Mouse (Mus musculus) lung, adult 2 months (tissue): Measurements from ENCODE around the gene Fbxo44. TPM values are rescaled to one million over a fixed set of nuclear protein-coding genes. Genes with fewer than 3 reads are reported as not detected.

Experiments
- DNase-seq: peaks from one replicate; pipeline ENCODE4 v3.0.0; 2022
- H3K4me1 ChIP-seq: fragments of 200-500 bp; 2 replicates; pipeline ENCODE4 v1.6.1; 2011; ENCODE audit warnings: low read length; ENCODE audit not compliant: control insufficient read depth, insufficient read depth
- H3K4me3 ChIP-seq: fragments of 200-500 bp; replicated peaks from 2 replicates; pipeline ENCODE3; 2011; ENCODE audit warnings: low read depth, mild to moderate bottlenecking, control low read depth, low read length; ENCODE audit errors: extremely low read depth
- CTCF ChIP-seq: fragments of 200-500 bp; IDR thresholded peaks from 2 replicates; pipeline ENCODE4 v1.5.1; 2011; ENCODE audit warnings: mild to moderate bottlenecking, low read length, control low read depth; ENCODE audit not compliant: insufficient read depth
- POLR2A ChIP-seq: fragments of 200-500 bp; IDR thresholded peaks from 2 replicates; pipeline ENCODE4 v1.6.1; 2011; ENCODE audit warnings: low read depth, mild to moderate bottlenecking, control low read depth, low read length, borderline replicate concordance; ENCODE audit errors: extremely low read depth
- WGBS: fragments of 180-500 bp; shearing (Covaris S2); methylation state at CpG from one replicate; pipeline ENCODE4 v1.1.7; 2018; 5-methylcytosine and 5-hydroxymethylcytosine counted together
- polyA plus RNA-seq: library from polyadenylated mRNA; depleted of rRNA; stranded (reverse); fragments of >200 nt; gene quantifications from 2 replicates; pipeline ENCODE4 v1.2.3, GENCODE M21; 2012

The Fbxo44 gene
- polyA plus RNA-seq, 1 experiment = 21.5 TPM

GRCm38 (mm10) chr4:148165551-148165950, 5.3 kb upstream of the Fbxo44 start:
- no peak overlapping the region for H3K4me3 ChIP-seq
- WGBS = 13% methylated on average over 17 of the region's 17 CpGs
- TF ChIP-seq CTCF (no peak), POLR2A (no peak)
- no peaks in the 10 kb centered on the region; the same call in 1 of the 2 replicates for H3K4me1 ChIP-seq
- DNase-seq = no peak

DNA sequence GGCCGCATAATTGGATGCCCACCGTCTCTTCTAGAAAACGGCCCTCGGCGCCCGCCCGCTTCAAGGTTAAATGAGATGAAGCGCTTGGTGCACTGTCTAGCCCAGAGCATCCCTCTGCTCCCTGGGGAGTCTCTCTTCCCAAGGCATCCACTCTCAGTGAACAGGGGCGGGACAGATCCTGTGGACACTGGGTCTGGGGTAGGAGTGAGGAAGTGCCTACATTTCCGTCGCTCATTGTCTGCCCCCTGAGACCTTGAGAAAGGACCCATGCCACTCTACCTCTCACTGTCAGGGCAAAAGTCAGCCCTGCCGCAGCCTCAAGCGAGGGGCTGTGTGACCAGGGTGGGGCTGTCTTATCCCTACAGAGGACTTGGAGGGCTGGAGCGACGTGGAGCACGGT, 4.2 kb upstream of the Fbxo44 start:
- H3K4me3 ChIP-seq = no peak overlapping the region
- 3% methylated on average over 16 of the region's 16 CpGs for WGBS
- no peak for TF ChIP-seq CTCF
- no peak for TF ChIP-seq POLR2A
- DNase-seq = no peak
- no peaks in the 10 kb centered on the region; the same call in 1 of the 2 replicates for H3K4me1 ChIP-seq

DNA sequence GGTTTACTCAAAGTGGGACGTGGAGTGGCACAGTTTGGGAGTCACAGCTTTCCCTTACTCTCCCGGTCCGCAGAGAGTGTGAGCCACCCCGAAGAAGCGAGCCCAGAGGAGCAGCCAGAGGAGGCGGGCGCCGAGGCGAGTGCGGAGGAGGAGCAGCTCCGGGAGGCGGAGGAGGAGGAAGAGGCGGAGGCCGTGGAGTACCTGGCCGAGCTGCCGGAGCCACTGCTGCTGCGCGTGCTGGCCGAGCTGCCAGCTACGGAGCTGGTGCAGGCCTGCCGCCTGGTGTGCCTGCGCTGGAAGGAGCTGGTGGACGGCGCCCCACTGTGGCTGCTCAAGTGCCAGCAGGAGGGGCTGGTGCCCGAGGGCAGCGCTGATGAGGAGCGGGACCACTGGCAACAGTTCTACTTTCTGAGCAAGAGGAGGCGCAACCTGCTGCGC, 3.7 kb upstream of the Fbxo44 start:
- WGBS = under 1% methylated on average over 28 of the region's 29 CpGs
- Histone ChIP-seq H3K4me3 (peak overlapping the region; percentile 10), H3K4me1 (no peaks in the 10 kb centered on the region; the same call in none of the 2 replicates)
- TF ChIP-seq CTCF (peak; percentile 60), POLR2A (no peak)
- DNase-seq = peak; percentile 74

GRCm38 (mm10) chr4:148159544-148160435, 492 bp downstream of the Fbxo44 start:
- TF ChIP-seq POLR2A (peak; percentile 58; the same call in 1 of the 2 replicates), CTCF (no peak)
- peak; percentile 91 for DNase-seq
- 1% methylated on average over 52 of the region's 55 CpGs for whole genome bisulfite sequencing
- H3K4me3 ChIP-seq = peak overlapping the region; percentile 56
- H3K4me1 ChIP-seq = no peaks in the 10 kb centered on the region; the same call in none of the 2 replicates

DNA sequence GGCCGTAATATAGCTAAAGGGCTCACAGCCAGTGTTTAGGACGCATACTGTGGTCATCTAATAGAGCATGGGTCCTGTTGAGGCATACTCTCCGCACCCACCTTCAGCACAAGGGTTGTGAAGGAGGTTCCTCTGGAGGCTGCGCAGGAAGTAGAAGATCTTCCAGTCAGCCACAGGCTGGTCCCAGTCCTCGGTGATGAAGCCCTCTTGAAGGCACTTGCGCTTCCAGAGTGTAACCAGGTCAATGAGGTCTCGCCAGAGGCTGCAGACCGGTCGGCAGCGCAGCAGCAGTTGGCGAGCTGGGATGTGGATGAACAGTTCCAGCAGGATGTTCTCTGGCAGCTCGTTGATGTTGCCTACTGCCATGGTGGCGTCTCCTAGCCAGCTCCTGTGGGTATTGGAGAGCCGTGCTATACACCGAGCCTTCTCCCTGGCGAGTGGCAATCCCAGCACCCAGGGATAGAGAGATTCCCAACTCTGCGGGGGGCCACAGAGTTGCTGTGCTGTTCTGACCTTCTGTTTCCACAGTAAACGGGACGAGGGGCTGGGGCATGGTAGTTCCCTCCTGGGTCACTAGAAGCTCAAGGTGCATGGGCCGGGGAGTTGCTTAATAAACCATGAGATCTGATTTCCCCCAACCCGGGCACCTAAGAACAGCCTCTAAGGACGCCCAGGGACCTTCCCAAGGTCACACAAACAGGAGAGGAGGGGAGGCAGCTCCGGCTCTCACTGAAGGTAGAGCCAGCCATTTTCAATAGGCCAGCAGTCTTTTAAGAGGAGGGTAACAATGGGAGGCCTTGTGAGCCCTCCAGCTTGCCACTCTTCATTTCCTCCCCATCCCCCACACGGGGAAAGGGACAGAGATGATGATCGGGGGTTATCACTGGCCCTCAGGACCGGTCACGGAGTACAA, 1.6 kb downstream of the Fbxo44 start:
- Histone ChIP-seq H3K4me3 (peak overlapping the region; percentile 42), H3K4me1 (no peaks in the 10 kb centered on the region; the same call in 1 of the 2 replicates)
- TF ChIP-seq CTCF (no peak), POLR2A (no peak)
- 48% methylated on average over 27 of the region's 27 CpGs for WGBS
- no peak for DNase-seq

DNA sequence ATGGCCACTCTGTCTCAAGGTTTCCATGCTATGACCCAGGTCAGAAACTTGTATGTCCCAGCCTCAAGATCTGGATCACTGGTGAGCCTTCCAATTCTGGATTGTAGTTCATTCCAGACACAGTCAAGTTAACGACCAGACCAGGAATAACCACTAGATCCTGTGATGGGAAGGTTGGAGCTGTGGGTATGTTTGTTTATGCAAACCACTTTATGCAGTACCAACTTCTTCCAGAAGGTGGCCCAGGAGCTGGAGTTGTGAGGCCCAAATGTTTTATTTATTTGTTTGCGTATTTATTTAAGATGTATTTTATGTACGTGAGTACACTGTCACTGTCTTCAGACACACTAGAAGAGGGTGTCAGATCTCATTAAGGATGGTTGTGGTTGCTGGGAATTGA, 5.3 kb downstream of the Fbxo44 start:
- no peak overlapping the region for H3K4me3 ChIP-seq
- DNase-seq = no peak
- TF ChIP-seq CTCF (0 out of 2 replicates have a peak, but pooled peaks have one; percentile 7), POLR2A (no peak)
- peaks cover 3% of the 10 kb centered on the region; the same call in 1 of the 2 replicates for H3K4me1 ChIP-seq
- WGBS = 49% methylated on average over 3 of the region's 3 CpGs

DNA sequence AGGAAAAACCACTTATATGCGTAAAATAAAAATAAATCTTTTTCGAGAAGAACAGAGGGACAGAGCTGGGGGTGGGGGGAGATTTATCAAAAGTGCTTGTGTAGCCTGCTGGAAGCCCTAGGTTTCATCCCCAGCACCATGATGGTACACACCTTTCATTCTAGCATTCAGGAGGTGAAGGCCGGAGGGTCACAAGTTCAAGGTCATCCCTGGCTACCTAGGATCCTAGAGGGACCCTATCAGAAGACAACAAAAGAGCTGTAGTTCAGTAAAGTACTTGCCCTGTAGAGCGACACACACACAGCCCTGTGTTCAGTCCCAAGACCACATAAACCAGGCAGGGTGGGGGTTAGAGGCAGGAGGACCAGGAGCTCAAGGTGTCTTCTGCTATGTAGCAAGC, 6.3 kb downstream of the Fbxo44 start:
- DNase-seq = no peak
- TF ChIP-seq POLR2A (no peak), CTCF (no peak)
- WGBS = 82% methylated on average over 4 of the region's 4 CpGs
- Histone ChIP-seq H3K4me1 (peaks cover 5% of the 10 kb centered on the region; the same call in 1 of the 2 replicates), H3K4me3 (no peak overlapping the region)

DNA sequence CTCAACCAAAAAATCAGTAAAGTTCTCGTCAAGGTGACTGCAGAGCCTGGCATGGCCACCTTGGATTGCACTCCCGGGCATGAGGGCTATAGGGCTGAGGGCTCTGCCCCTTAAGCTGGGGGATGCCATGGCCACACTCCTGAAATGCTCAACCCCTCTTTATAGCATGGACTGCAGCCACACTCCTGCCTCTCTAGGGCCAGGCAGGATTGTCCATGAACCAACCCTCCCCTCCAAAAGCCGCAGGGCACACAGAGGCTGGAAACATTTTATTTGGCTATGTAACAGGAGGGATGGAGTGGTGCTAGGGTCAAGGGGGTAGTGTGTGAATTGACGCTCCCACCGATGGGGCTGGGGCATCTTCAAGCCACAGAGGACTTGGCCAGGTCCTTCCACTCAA, 7.7 kb downstream of the Fbxo44 start:
- no peak for TF ChIP-seq CTCF
- TF ChIP-seq POLR2A = no peak
- Histone ChIP-seq H3K4me1 (peaks cover 5% of the 10 kb centered on the region; the same call in 1 of the 2 replicates), H3K4me3 (no peak overlapping the region)
- WGBS = 88% methylated on average over 5 of the region's 5 CpGs
- no peak for DNase-seq

GRCm38 (mm10) chr4:148151267-148152168, 8.8 kb downstream of the Fbxo44 start, which contains the start of gene Fbxo6:
Fbxo6 (minus strand) TSS chr4:148152140.
- DNase-seq = peak; percentile 89
- Histone ChIP-seq H3K4me3 (peak within 1 kb of the TSS; percentile 94), H3K4me1 (peaks cover 5% of the 10 kb centered on the region; the same call in 1 of the 2 replicates)
- peak; percentile 41 for TF ChIP-seq CTCF
- TF ChIP-seq POLR2A = peak; percentile 42; the same call in 1 of the 2 replicates
- WGBS = under 1% methylated on average over 59 of the region's 67 CpGs
